Mouse (Mus musculus): Measurements from ENCODE around the gene Atp8a2.

GRCm38 (mm10) chr14:59783348-59784341, 413.3 kb downstream of the Atp8a2 start:
- TF ChIP-seq CTCF (conservative IDR thresholded peaks at IDR 0.05; ENCODE audit: insufficient read depth, insufficient read length, low read depth, low read length), result no peak
- no peak for TF ChIP-seq POLR2A (IDR thresholded peaks at IDR 0.05; ENCODE audit: low read depth, low read length)

Data from kidney, adult 2 months (tissue).